Mouse (Mus musculus) testis, adult 2 months (tissue): ENCODE data around the gene H2-Oa. TPM values are rescaled to one million over a fixed set of nuclear protein-coding genes. Genes with fewer than 3 reads are reported as not detected.
A peak's percentile ranks its signal among the peaks of the same experiment; 100 is the strongest.

ENCODE experiments used
- H3K27ac ChIP-seq: fragments of 200-500 bp; 2 replicates; pipeline ENCODE4 v1.5.1; 2012; ENCODE audit warnings: low read depth, low read length; ENCODE audit not compliant: control insufficient read depth, insufficient read depth
- H3K27me3 ChIP-seq: fragments of 200-500 bp; 2 replicates; pipeline ENCODE4 v1.6.1; 2012; ENCODE audit warnings: mild to moderate bottlenecking, low read length, moderate library complexity; ENCODE audit not compliant: control insufficient read depth, insufficient read depth
- H3K36me3 ChIP-seq: fragments of 200-500 bp; 2 replicates; pipeline ENCODE4 v1.6.1; 2012; ENCODE audit warnings: mild to moderate bottlenecking, low read length; ENCODE audit not compliant: control insufficient read depth, insufficient read depth
- H3K4me1 ChIP-seq: fragments of 200-500 bp; 2 replicates; pipeline ENCODE4 v1.6.1; 2012; ENCODE audit warnings: low read length; ENCODE audit not compliant: control insufficient read depth, insufficient read depth
- H3K4me3 ChIP-seq: fragments of 200-500 bp; 2 replicates; pipeline ENCODE4 v1.5.1; 2012; ENCODE audit warnings: low read depth, mild to moderate bottlenecking, low read length, moderate library complexity, mixed read lengths; ENCODE audit not compliant: control insufficient read depth
- CTCF ChIP-seq: fragments of 200-500 bp; IDR thresholded peaks from 2 replicates; pipeline ENCODE4 v1.5.1; 2012; ENCODE audit warnings: low read depth, mild to moderate bottlenecking, inconsistent platforms, low read length, moderate library complexity; ENCODE audit not compliant: control insufficient read depth, insufficient read depth, insufficient replicate concordance
- POLR2A ChIP-seq: fragments of 200-500 bp; IDR thresholded peaks from 2 replicates; pipeline ENCODE4 v1.6.1; 2012; ENCODE audit warnings: low read depth, mild to moderate bottlenecking, inconsistent platforms, low read length, moderate library complexity; ENCODE audit not compliant: control insufficient read depth
- polyA plus RNA-seq: library from polyadenylated mRNA; depleted of rRNA; stranded (reverse); fragments of >200 nt; gene quantifications from 2 replicates; pipeline ENCODE4 v1.2.3, GENCODE M21; 2012; rRNA removed

H2-Oa gene
- 0.10 and 0.22 TPM in 2 replicates for polyA plus RNA-seq

DNA sequence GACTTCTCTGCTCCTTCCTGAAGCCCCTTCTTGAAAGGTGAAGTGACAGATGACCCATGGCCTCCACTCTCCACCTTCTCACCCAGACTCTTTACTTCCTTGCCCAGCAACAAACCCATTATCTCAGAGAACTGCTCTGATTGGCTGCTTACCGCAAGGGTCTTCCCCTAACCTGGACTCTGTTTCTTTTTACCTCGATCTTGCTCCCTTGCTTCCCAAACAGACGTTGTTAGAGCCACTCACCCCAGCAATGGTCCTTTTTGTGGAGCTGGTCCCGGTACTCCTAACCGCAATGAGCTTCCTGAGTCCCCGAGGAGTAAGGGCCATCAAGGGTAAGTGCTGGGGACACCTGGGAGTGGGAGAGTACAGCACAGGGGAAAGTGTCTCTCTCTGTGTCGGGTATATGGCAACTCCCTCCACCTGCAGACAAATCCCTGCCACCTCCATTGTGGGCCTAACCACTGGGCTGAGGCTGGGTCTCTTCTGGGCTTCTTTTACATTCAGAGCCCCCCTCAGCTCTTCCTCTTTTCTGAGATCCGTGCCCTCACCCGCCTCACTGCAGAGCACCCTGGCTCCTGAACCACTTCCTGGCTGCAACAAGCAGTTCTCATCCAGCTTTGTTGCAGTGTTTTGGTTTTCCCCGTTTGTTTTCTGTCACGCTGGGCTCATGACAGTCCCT, at the start of gene H2-Oa:
TSS of gene H2-Oa (plus strand) at position 144 of the 679 bp plus-strand sequence.
- Histone ChIP-seq H3K4me3 (peak within 1 kb of the TSS; percentile 34; the same call in 1 of the 2 replicates), H3K27me3 (no peaks in the 10 kb centered on the region), H3K4me1 (peaks cover 12% of the 10 kb centered on the region), H3K27ac (no peak within 1 kb of the TSS), H3K36me3 (no peaks in the 10 kb centered on the region)
- no peak for TF ChIP-seq CTCF
- no peak for TF ChIP-seq POLR2A

DNA sequence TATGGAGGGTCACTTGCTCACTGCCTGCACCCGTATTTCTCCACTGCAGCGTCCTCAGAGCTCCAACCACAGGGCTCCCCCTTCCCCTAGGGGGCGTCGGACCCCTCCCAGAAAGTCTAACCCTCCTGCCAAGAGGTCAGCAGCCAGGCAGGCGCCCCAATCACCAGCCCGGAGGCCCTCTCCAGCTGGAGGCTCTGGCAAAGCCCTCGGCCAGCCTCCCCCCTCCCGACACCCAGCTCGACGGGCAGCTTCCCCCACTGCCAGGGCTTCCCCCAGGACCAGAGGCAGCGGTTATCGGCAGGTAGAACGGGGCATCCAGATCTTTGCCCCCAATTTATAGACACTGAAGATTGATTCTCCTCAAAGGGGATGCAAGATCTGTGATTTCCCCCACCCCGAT, 46.2 kb upstream of the H2-Oa start:
- H3K4me1 ChIP-seq, result no peaks in the 10 kb centered on the region
- H3K4me3 ChIP-seq, result no peak overlapping the region
- no peak overlapping the region for H3K27ac ChIP-seq
- H3K27me3 ChIP-seq, result no peaks in the 10 kb centered on the region
- H3K36me3 ChIP-seq, result no peaks in the 10 kb centered on the region
- no peak for TF ChIP-seq CTCF
- TF ChIP-seq POLR2A, result no peak

GRCm38 (mm10) chr17:34047404-34048050, 44.6 kb upstream of the H2-Oa start:
- no peak for TF ChIP-seq POLR2A
- no peak for TF ChIP-seq CTCF
- Histone ChIP-seq H3K4me1 (no peaks in the 10 kb centered on the region), H3K4me3 (no peak overlapping the region), H3K36me3 (no peaks in the 10 kb centered on the region), H3K27ac (no peak overlapping the region), H3K27me3 (no peaks in the 10 kb centered on the region)

GRCm38 (mm10) chr17:34057224-34057623, 34.9 kb upstream of the H2-Oa start:
- H3K27ac ChIP-seq, result no peak overlapping the region
- H3K27me3 ChIP-seq, result no peaks in the 10 kb centered on the region
- H3K4me1 ChIP-seq, result no peaks in the 10 kb centered on the region
- no peak overlapping the region for H3K4me3 ChIP-seq
- no peaks in the 10 kb centered on the region for H3K36me3 ChIP-seq
- TF ChIP-seq POLR2A (no peak), CTCF (no peak)

- H3K36me3 ChIP-seq, result no peaks in the 10 kb centered on the region
- no peak overlapping the region for H3K4me3 ChIP-seq
- no peaks in the 10 kb centered on the region for H3K4me1 ChIP-seq
- H3K27ac ChIP-seq, result no peak overlapping the region
- H3K27me3 ChIP-seq, result no peaks in the 10 kb centered on the region
- no peak for TF ChIP-seq CTCF
- TF ChIP-seq POLR2A, result no peak
Observed at GRCm38 (mm10) chr17:34068864-34069263, 23.3 kb upstream of the H2-Oa start.

DNA sequence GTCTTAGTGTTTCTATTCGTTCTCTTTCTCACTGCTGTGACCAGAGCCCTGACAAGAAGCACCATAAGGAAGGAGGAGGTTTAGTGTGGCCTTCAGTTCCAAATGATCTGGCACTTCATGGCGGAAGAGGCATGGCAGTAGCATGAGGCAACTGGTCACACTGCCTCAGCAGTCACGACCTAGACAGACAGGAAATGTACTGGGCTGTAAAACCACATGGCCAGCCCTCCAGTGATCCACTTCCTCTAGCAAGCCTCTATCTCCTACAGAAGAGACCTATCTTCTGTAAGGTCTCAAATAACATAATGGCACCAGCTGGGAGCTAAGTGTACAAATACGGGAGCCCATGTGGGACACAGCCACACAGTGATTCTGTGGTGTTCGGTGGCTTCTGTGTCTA, 20.0 kb upstream of the H2-Oa start:
- Histone ChIP-seq H3K27me3 (no peaks in the 10 kb centered on the region), H3K27ac (no peak overlapping the region), H3K4me3 (no peak overlapping the region), H3K36me3 (no peaks in the 10 kb centered on the region), H3K4me1 (peaks cover 2% of the 10 kb centered on the region; the same call in 1 of the 2 replicates)
- TF ChIP-seq CTCF, result no peak
- no peak for TF ChIP-seq POLR2A

GRCm38 (mm10) chr17:34075271-34075670, 16.9 kb upstream of the H2-Oa start:
- no peaks in the 10 kb centered on the region for H3K27me3 ChIP-seq

More at GRCm38 (mm10) chr17:34075271-34075670, 16.9 kb upstream of the H2-Oa start:
- no peak for TF ChIP-seq POLR2A
- no peak for TF ChIP-seq CTCF
- Histone ChIP-seq H3K36me3 (no peaks in the 10 kb centered on the region), H3K27ac (no peak overlapping the region), H3K4me3 (no peak overlapping the region), H3K4me1 (peaks cover 3% of the 10 kb centered on the region)
